Mouse (Mus musculus): ENCODE results near the gene Iqcb1. TPM values are rescaled to one million over a fixed set of nuclear protein-coding genes. Genes with fewer than 3 reads are reported as not detected.

Iqcb1 gene
- polyA plus RNA-seq, 1 experiment from 2014 or later = 32.2 TPM

- H3K4me2 ChIP-seq (ENCODE audit: low read depth, low read length) = no peak overlapping the region
- no peak overlapping the region for H3K9ac ChIP-seq (ENCODE audit: low read depth, low read length)
- no peaks in the 10 kb centered on the region for H3K36me3 ChIP-seq (ENCODE audit: control insufficient read depth, insufficient read depth, low read length)
- H3K27me3 ChIP-seq (replicated peaks; ENCODE audit: control insufficient read depth, insufficient read depth, low read length) = no peaks in the 10 kb centered on the region
- WGBS = 84% methylated on average over 3 of the region's 3 CpGs
- no peaks in the 10 kb centered on the region for H3K9me3 ChIP-seq (ENCODE audit: control insufficient read depth, low read length)
- ATAC-seq (ENCODE audit: low read depth) (no peak), DNase-seq (ENCODE audit: low spot score) (no peak)
- H3K27ac ChIP-seq (replicated peaks; ENCODE audit: low read depth, low read length) = no peak overlapping the region
- H3K4me1 ChIP-seq (ENCODE audit: control insufficient read depth, insufficient read depth, low read length) = no peaks in the 10 kb centered on the region
- no peak overlapping the region for H3K4me3 ChIP-seq (ENCODE audit: low read depth, low read length)
Observed at GRCm38 (mm10) chr16:36808616-36809015, 19.6 kb upstream of the Iqcb1 start.

GRCm38 (mm10) chr16:36813680-36814079 is 14.5 kb upstream of the Iqcb1 start:
- H3K9ac ChIP-seq (ENCODE audit: low read depth, low read length) = no peak overlapping the region
- no peaks in the 10 kb centered on the region for H3K4me1 ChIP-seq (ENCODE audit: control insufficient read depth, insufficient read depth, low read length)
- no peaks in the 10 kb centered on the region for H3K36me3 ChIP-seq (ENCODE audit: control insufficient read depth, insufficient read depth, low read length)
- no peak overlapping the region for H3K4me2 ChIP-seq (ENCODE audit: low read depth, low read length)
- H3K4me3 ChIP-seq (ENCODE audit: low read depth, low read length) = no peak overlapping the region
- ATAC-seq (ENCODE audit: low read depth) (no peak), DNase-seq (ENCODE audit: low spot score) (no peak)
- WGBS = 48% methylated on average over 3 of the region's 3 CpGs
- H3K9me3 ChIP-seq (ENCODE audit: control insufficient read depth, low read length) = no peaks in the 10 kb centered on the region
- H3K27ac ChIP-seq (replicated peaks; ENCODE audit: low read depth, low read length) = no peak overlapping the region
- no peaks in the 10 kb centered on the region for H3K27me3 ChIP-seq (replicated peaks; ENCODE audit: control insufficient read depth, insufficient read depth, low read length)

GRCm38 (mm10) chr16:36816916-36817315 is 11.3 kb upstream of the Iqcb1 start:
- Histone ChIP-seq H3K4me1 (ENCODE audit: control insufficient read depth, insufficient read depth, low read length) (no peaks in the 10 kb centered on the region), H3K4me2 (ENCODE audit: low read depth, low read length) (no peak overlapping the region), H3K4me3 (ENCODE audit: low read depth, low read length) (no peak overlapping the region), H3K9ac (ENCODE audit: low read depth, low read length) (no peak overlapping the region), H3K27me3 (replicated peaks; ENCODE audit: control insufficient read depth, insufficient read depth, low read length) (no peaks in the 10 kb centered on the region), H3K36me3 (ENCODE audit: control insufficient read depth, insufficient read depth, low read length) (no peaks in the 10 kb centered on the region), H3K27ac (replicated peaks; ENCODE audit: low read depth, low read length) (no peak overlapping the region), H3K9me3 (ENCODE audit: control insufficient read depth, low read length) (no peaks in the 10 kb centered on the region)
- ATAC-seq (ENCODE audit: low read depth) (peak; percentile 17), DNase-seq (ENCODE audit: low spot score) (no peak)

GRCm38 (mm10) chr16:36817321-36817926 is 10.8 kb upstream of the Iqcb1 start:
- Histone ChIP-seq H3K9ac (ENCODE audit: low read depth, low read length) (no peak overlapping the region), H3K36me3 (ENCODE audit: control insufficient read depth, insufficient read depth, low read length) (no peaks in the 10 kb centered on the region), H3K9me3 (ENCODE audit: control insufficient read depth, low read length) (no peaks in the 10 kb centered on the region), H3K4me3 (ENCODE audit: low read depth, low read length) (no peak overlapping the region), H3K27me3 (replicated peaks; ENCODE audit: control insufficient read depth, insufficient read depth, low read length) (no peaks in the 10 kb centered on the region), H3K27ac (replicated peaks; ENCODE audit: low read depth, low read length) (no peak overlapping the region), H3K4me1 (ENCODE audit: control insufficient read depth, insufficient read depth, low read length) (no peaks in the 10 kb centered on the region), H3K4me2 (ENCODE audit: low read depth, low read length) (no peak overlapping the region)
- peak; percentile 92 for ATAC-seq (ENCODE audit: low read depth)
- peak; percentile 92 for DNase-seq (ENCODE audit: low spot score)
- 15% methylated on average over 7 of the region's 7 CpGs for WGBS

- WGBS = 54% methylated on average over 6 of the region's 6 CpGs
- H3K36me3 ChIP-seq (ENCODE audit: control insufficient read depth, insufficient read depth, low read length) = no peaks in the 10 kb centered on the region
Observed at GRCm38 (mm10) chr16:36820016-36820415, 8.2 kb upstream of the Iqcb1 start.

GRCm38 (mm10) chr16:36820747-36821146 is 7.4 kb upstream of the Iqcb1 start:
- Histone ChIP-seq H3K9ac (ENCODE audit: low read depth, low read length) (no peak overlapping the region), H3K4me2 (ENCODE audit: low read depth, low read length) (no peak overlapping the region), H3K27ac (replicated peaks; ENCODE audit: low read depth, low read length) (no peak overlapping the region), H3K4me1 (ENCODE audit: control insufficient read depth, insufficient read depth, low read length) (no peaks in the 10 kb centered on the region), H3K9me3 (ENCODE audit: control insufficient read depth, low read length) (no peaks in the 10 kb centered on the region), H3K36me3 (ENCODE audit: control insufficient read depth, insufficient read depth, low read length) (no peaks in the 10 kb centered on the region), H3K27me3 (replicated peaks; ENCODE audit: control insufficient read depth, insufficient read depth, low read length) (no peaks in the 10 kb centered on the region), H3K4me3 (ENCODE audit: low read depth, low read length) (no peak overlapping the region)
- DNase-seq (ENCODE audit: low spot score) (no peak), ATAC-seq (ENCODE audit: low read depth) (no peak)
- WGBS = 62% methylated on average over 3 of the region's 3 CpGs

More at GRCm38 (mm10) chr16:36820016-36820415, 8.2 kb upstream of the Iqcb1 start:
- Histone ChIP-seq H3K4me2 (ENCODE audit: low read depth, low read length) (no peak overlapping the region), H3K9me3 (ENCODE audit: control insufficient read depth, low read length) (no peaks in the 10 kb centered on the region), H3K9ac (ENCODE audit: low read depth, low read length) (no peak overlapping the region), H3K4me1 (ENCODE audit: control insufficient read depth, insufficient read depth, low read length) (no peaks in the 10 kb centered on the region), H3K27me3 (replicated peaks; ENCODE audit: control insufficient read depth, insufficient read depth, low read length) (no peaks in the 10 kb centered on the region), H3K27ac (replicated peaks; ENCODE audit: low read depth, low read length) (no peak overlapping the region), H3K4me3 (ENCODE audit: low read depth, low read length) (no peak overlapping the region)
- DNase-seq (ENCODE audit: low spot score) (no peak), ATAC-seq (ENCODE audit: low read depth) (no peak)

GRCm38 (mm10) chr16:36821474-36821873 is 6.7 kb upstream of the Iqcb1 start:
- WGBS = 3% methylated on average over 3 of the region's 3 CpGs
- H3K9me3 ChIP-seq (ENCODE audit: control insufficient read depth, low read length) = no peaks in the 10 kb centered on the region
- peak; percentile 75 for ATAC-seq (ENCODE audit: low read depth)
- no peak overlapping the region for H3K4me2 ChIP-seq (ENCODE audit: low read depth, low read length)
- H3K27me3 ChIP-seq (replicated peaks; ENCODE audit: control insufficient read depth, insufficient read depth, low read length) = no peaks in the 10 kb centered on the region
- no peak overlapping the region for H3K27ac ChIP-seq (replicated peaks; ENCODE audit: low read depth, low read length)
- no peaks in the 10 kb centered on the region for H3K4me1 ChIP-seq (ENCODE audit: control insufficient read depth, insufficient read depth, low read length)
- no peaks in the 10 kb centered on the region for H3K36me3 ChIP-seq (ENCODE audit: control insufficient read depth, insufficient read depth, low read length)
- peak; percentile 76 for DNase-seq (ENCODE audit: low spot score)
- H3K9ac ChIP-seq (ENCODE audit: low read depth, low read length) = no peak overlapping the region
- H3K4me3 ChIP-seq (ENCODE audit: low read depth, low read length) = no peak overlapping the region

GRCm38 (mm10) chr16:36827611-36828053 is 553 bp upstream of the Iqcb1 start:
- Histone ChIP-seq H3K36me3 (ENCODE audit: control insufficient read depth, insufficient read depth, low read length) (no peaks in the 10 kb centered on the region), H3K27me3 (replicated peaks; ENCODE audit: control insufficient read depth, insufficient read depth, low read length) (no peaks in the 10 kb centered on the region), H3K4me2 (ENCODE audit: low read depth, low read length) (peak overlapping the region; percentile 72), H3K9ac (ENCODE audit: low read depth, low read length) (peak overlapping the region; percentile 92), H3K4me1 (ENCODE audit: control insufficient read depth, insufficient read depth, low read length) (no peaks in the 10 kb centered on the region; the same call in 1 of the 2 replicates), H3K27ac (replicated peaks; ENCODE audit: low read depth, low read length) (no peak overlapping the region), H3K9me3 (ENCODE audit: control insufficient read depth, low read length) (no peaks in the 10 kb centered on the region), H3K4me3 (ENCODE audit: low read depth, low read length) (peak overlapping the region; percentile 91)
- no peak; the same call in 1 of the 2 replicates for ATAC-seq (ENCODE audit: low read depth)
- WGBS = 6% methylated on average over 11 of the region's 11 CpGs
- no peak for DNase-seq (ENCODE audit: low spot score)

GRCm38 (mm10) chr16:36828820-36829219 is 635 bp downstream of the Iqcb1 start:
- no peaks in the 10 kb centered on the region for H3K27me3 ChIP-seq (replicated peaks; ENCODE audit: control insufficient read depth, insufficient read depth, low read length)
- H3K4me3 ChIP-seq (ENCODE audit: low read depth, low read length) = peak overlapping the region; percentile 91
- peak overlapping the region; percentile 72 for H3K4me2 ChIP-seq (ENCODE audit: low read depth, low read length)
- ATAC-seq (ENCODE audit: low read depth) (no peak), DNase-seq (ENCODE audit: low spot score) (peak; percentile 9)
- peak overlapping the region; percentile 92 for H3K9ac ChIP-seq (ENCODE audit: low read depth, low read length)
- no peaks in the 10 kb centered on the region for H3K36me3 ChIP-seq (ENCODE audit: control insufficient read depth, insufficient read depth, low read length)
- 5% methylated on average over 11 of the region's 11 CpGs for WGBS
- H3K4me1 ChIP-seq (ENCODE audit: control insufficient read depth, insufficient read depth, low read length) = no peaks in the 10 kb centered on the region; the same call in 1 of the 2 replicates
- no peaks in the 10 kb centered on the region for H3K9me3 ChIP-seq (ENCODE audit: control insufficient read depth, low read length)
- peak overlapping the region; percentile 75; the same call in 1 of the 2 replicates for H3K27ac ChIP-seq (replicated peaks; ENCODE audit: low read depth, low read length)
